Mouse (Mus musculus): Measurements from ENCODE around the gene Skil.
A peak's percentile ranks its signal among the peaks of the same experiment; 100 is the strongest.
"Not testable (repeated sequence)": the region's sequence is repeated elsewhere in the genome, so short reads cannot be mapped to it uniquely, and the experiment has no call there.

Gene Skil

DNA sequence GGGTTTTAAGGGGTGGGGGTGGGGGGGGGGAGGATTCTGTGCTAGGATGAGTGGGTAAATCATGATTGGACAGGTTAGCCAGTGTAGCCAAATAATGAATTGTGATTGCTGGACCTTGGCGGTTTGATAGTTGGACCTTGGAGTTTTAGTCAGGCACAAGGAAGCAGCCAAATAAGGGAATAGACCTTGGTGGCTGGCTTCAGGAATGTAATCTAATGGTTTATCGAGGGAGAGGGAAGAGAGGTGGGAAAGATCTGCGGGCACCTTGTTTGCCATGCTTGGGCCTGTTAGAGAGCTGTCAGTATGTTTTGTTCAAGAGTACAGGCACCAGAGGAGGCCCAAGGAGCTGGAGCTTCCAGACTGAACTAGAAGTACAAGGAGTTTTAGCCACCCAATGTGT, 32.0 kb downstream of the Skil start:
- no peak for DNase-seq (ENCODE audit: low read depth, low spot score)

DNA sequence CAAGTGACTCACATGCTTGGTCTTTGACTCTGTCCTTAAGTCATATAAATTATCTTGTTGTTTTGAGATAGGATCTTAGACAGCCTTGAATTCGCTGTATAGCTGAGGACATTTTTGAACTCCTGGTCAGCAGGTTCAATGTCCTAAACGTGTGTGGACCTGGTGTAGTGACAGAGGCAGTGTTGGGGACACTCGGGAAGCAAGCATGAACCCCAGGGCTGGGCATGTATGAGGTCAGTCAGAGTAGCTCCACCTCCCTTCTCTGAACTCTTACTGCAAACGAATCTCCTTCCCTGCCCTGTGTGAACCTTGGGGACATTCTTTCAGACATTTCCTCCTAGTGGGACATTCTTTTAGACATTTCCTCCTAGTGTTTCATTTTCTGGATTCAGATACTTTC, 34.9 kb downstream of the Skil start:
- no peak for DNase-seq (ENCODE audit: low read depth, low spot score)

DNA sequence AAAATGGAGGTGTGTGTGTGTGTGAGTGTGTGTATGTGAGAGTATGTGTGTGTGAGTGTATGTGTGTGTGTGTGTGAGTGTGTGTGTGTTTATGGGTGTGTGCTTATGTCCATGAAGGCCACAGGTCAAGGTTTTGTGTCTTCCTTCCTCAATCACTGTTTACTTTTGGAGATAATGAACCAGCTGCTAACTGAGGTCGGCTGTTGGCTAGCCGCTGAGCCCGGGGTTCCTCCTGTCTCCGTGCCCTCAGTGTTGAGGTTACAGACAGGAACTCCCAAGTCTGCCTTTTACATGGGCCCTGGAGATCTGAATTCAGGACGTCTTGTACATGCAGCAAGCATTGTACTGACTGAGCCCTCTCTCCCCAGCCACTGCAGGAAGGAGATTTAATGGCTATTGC, 38.8 kb downstream of the Skil start:
- DNase-seq (ENCODE audit: low read depth, low spot score) = no peak

DNA sequence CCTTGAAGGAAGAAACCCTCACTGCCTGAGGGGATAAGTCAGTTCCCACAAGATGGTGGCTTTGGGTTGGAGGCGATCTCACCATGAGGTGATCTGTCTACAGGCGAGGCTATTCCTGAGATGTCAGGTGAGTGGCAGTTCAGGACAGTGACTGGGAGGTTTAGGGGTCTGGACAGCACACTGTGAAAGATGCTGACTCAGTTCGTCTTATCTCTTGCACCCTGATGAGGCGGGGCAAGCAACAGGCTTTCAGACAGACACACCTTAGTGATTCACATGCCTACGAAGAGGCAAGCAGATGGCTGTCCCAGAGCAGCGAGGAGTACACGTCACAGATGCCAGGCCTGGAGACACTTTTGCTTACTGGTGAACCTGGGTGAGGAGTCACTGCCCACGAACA, 39.4 kb downstream of the Skil start:
- DNase-seq (ENCODE audit: low read depth, low spot score) = no peak

DNA sequence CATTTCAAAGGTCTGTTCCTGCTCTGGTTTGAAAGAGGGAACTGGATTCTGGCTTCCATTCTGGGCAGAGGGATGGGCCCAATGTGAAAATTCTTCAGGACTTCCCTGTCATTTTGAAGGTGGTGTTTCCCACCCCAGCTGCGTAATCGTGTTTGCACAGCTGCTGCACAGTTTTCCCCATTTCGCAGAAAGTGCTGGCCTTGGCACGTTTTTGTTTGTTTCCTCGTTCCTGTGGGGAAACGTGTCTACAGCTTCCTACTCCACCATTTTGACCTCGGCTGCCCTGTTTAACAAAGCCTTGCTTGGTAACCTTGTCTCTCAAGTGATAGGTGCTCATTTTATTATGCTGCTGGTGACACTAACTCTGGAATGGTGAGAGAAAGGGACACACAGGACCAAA, 39.8 kb downstream of the Skil start:
- no peak for DNase-seq (ENCODE audit: low read depth, low spot score)

DNA sequence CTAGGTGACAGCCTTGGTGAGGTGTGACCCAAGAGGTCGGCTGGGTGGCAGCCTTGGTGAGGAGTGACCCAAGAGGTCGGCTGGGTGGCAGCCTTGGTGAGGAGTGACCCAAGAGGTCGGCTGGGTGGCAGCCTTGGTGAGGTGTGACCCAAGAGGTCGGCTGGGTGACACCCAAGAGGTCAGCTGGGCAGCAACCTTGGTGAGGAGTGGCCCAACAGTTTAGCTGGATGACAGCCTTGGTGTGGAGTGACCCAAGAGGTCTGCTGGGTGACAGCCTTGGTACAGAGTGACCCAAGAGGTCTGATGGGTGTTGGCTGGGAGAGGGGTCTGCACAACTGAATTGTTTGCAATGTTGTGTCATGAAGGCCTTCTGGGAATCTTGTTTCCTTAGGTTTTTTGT, 41.7 kb downstream of the Skil start:
- not testable (repeated sequence) for DNase-seq (ENCODE audit: low read depth, low spot score)

DNA sequence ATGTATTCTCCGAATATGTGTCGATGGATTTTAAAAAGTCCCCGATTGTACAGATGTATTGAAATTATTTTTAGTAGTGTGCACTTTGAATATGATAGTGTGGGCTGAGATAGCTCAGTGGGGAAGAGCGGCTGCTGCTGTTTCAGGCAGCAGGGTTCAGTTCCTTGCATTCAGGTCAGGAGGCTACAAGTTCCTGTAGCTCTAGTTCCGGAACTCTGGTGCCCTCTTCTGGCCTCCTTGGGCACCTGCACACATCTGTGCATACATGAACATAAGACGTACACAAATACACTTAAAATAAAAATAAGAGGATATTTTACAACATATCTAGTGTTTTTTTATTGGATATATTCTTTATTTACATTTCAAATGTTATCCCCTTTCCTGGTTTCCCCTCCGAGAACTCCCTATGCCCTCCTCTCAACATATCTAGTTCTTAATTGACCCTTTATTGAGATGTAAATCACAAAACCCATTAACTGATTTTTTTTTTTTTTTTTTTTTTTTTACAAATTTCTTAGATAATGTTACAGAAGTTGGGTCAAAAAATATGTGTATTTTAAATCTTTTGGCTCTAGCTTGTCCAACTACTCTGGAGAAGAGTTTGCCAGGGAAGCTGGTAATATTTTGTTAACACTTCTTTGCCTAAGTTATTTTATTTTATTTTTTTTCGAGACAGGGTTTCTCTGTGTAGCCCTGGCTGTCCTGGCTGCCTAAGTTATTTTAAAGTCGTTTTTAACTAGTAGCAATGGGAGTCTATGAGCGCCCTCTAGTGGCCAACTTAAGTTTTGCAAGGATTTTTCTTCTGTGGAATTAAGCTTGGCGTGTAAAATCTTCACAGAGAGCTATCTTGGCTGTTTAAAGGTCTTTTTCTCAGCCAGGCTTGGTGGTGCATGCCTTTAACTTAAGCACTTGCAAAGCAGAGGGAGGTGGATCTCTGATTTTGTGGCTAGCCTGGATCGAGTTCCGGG, 43.9 kb downstream of the Skil start:
- peak; percentile 82 for DNase-seq (ENCODE audit: low read depth, low spot score)

DNA sequence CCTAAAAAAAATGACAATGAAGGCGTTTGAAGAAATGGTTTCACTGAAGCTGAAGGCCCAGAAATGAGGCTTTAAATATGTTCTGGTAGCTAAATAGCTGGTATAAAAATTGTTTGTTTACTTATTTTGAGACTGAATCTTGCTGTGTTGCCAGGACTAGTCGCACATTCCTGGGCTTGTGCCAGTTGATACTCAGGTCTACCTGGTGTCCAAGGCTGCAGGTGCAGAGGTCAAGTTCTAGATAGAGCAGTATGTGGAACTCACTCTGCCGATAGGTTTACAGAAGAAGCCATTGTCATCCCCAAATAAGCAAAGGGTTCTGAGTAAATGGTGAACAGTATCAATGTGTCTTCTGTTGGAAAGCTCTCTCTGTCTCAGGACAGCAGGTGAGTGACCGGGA, 46.8 kb downstream of the Skil start:
- DNase-seq (ENCODE audit: low read depth, low spot score) = no peak

DNA sequence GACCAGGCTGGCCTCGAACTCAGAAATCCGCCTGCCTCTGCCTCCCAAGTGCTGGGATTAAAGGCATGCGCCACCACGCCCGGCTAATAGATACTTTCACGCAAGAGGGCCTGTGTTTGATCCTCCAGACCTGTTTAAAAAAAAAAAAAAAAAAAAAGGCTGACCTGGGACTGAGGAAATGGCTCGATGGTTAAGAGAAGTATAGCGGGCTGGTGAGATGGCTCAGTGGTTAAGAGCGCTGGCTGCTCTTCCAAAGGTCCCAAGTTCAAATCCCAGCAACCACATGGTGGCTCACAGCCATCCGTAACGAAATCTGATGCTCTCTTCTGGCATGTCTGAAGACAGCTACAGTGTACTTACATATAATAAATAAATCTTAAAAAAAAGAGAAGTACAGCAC, 50.4 kb downstream of the Skil start:
- DNase-seq (ENCODE audit: low read depth, low spot score) = not testable (repeated sequence)

DNA sequence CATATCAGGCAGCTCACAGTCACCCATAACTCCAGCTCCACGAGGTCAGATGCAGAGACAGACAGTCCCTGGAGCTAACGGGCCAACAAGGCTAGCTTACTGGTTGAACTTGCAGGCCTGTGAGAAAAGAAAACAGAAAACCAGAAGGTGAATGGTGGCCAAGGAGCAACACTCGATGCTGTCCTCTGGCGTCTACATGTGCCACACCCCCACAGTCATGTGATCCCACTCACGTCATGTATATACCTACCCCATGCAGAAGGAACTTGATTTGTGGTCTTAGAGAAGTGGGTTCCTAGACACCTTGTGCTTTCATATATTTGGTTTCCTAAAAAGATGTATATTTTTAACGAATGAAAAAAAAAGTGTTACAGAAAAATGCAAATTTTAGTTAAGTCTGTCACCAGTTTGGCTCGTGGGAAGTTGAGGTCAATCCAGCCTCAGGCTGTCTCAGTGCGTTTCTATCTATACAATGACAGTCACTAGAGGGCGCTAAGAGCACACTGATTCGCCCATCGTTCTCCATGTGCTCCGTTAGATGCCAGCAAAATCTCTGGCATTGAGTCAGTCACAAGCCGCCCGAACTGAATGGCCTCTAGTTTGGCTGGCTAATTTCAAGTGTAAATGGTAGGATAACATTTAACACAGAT, 50.9 kb downstream of the Skil start:
- peak; percentile 90 for DNase-seq (ENCODE audit: low read depth, low spot score)

DNA sequence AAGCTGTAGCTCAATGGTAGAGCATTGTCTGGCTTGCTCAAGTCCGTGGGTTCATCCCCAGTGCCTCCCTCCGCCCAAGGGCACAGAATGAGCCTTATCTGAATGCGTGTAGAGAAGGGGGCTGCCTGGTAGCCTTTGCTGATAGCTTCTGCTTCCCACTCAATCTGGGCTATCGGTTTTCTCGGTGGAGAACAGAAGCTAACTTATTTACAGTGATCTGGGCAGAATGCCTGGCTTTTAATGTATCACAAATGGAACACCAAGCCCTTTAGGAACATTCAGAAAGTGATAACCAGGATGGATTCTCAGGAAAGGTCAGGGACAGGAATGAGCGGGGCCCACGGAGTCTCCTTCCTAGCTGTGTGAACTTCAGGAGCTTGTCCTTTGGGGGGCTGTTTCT, 53.7 kb downstream of the Skil start:
- no peak for DNase-seq (ENCODE audit: low read depth, low spot score)

DNA sequence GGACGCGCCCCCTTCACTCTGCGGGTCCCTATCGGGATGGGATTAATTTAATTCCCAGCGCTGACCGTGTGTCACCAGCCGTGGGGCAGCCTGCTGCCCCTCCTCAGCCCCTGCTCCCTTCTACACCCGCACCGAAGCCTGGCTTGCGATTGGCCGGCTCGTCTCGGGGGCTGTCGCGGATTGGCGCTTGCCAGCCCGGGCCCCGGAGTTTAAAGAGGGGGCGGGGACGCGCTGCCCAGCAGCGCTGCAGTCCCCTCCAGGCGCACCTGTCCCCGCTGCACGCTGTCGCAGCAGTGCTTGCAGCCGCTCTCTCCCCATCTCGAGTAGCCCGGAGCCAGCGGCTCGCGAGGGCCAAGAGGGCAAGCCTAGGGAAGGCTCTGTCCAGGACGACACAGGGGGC, 54.8 kb downstream of the Skil start, which contains the start of gene Cldn11:
Cldn11 (plus strand) TSS at position 215 of the 400 bp plus-strand sequence.
- DNase-seq (ENCODE audit: low read depth, low spot score) = peak; percentile 73

DNA sequence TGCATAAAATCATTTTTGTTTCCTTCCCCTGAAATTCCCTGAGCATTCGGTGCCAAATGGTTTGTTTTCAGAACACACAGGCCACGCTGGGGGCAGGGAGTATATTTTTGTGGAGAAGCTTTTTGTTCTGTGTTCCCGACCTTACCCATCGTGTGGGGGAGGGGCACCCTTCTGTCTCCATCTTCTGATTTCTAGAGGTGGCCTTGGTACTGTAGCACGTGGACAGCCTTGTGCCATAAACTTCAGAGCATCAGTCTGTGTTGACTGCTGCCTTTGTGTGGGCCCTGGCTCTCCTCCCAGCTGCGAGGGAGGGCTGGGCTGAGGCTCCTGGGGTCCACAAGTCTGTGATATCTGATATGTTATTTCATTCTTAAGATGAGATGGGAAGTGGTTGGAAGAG, 57.2 kb downstream of the Skil start:
- DNase-seq (ENCODE audit: low read depth, low spot score) = no peak

DNA sequence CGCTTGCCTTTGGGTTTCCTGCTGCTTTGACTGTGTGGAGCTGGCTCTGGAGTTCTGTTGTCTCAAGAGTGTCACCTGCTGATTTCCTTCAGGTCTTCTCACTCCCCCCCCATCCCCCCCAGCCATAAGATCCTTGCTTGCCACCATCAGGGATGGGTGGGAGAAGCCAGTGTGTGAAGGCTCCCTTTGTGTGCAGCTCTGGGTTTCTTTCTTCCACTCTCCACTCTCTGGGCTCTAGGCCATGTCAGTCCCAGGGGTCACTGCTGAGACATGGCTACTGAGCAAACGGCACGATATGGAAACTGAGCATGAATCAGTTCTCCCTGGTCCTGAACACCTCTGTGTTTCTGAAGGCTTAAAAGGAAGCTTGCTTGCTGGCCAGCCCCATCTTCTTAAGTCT, 61.3 kb downstream of the Skil start:
- no peak for DNase-seq (ENCODE audit: low read depth, low spot score)

DNA sequence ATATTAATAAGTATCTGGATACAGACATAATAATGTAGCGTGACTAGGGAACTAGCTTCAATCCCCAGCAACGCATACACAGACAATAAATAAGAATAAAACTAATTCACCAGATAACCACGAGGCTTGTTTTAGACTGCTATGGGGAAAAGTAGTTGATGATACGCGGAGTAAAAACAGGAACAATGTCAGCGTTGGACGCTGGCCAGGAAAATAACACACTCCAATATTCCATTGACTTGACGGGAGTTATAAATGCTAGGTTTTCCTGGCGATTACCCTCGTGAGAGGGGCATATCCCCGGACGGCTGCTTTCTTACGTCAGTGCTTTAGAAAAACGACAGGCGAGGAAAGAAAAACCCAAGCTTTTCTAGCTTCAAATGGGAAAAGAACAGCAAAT, 62.9 kb downstream of the Skil start:
- no peak for DNase-seq (ENCODE audit: low read depth, low spot score)

DNA sequence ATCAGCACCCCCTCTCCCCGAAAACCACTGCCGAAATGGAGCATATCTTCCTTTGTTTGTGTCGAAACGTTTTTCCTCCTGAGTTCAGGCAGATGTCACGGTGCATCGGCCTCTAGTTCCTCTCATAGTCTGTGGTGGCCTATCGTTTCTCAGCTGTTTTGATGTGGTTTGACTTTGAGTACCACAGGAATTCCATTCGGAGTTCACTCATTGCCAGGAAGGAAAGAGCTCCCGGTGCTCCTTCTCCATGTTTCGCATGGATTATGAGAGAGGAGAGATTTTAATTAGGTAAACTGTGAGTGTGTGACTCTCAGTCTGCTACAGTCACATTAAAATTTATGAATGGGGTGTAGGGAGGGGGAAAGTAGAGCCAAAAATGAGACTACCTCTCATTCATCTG, 65.2 kb downstream of the Skil start:
- DNase-seq (ENCODE audit: low read depth, low spot score) = no peak

DNA sequence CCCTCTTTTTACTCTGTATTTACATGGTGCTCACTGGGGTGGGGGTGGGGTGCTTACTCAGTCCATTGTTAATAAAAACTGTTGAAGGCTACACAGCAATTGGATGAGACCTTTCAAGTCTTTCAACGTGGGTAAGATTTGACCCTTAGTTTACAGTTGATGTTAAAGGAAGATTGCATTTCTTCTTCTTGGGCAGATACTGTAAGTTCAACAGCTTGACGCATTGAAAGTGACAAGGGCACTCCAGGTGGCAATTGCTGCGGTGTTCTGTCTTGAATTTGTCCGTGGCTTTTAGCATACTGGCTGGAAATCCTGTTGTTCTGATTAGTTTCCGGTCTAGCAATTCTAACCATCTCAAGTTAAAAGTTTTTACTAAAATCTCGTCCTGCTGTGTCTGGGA, 66.5 kb downstream of the Skil start:
- no peak for DNase-seq (ENCODE audit: low read depth, low spot score)

DNA sequence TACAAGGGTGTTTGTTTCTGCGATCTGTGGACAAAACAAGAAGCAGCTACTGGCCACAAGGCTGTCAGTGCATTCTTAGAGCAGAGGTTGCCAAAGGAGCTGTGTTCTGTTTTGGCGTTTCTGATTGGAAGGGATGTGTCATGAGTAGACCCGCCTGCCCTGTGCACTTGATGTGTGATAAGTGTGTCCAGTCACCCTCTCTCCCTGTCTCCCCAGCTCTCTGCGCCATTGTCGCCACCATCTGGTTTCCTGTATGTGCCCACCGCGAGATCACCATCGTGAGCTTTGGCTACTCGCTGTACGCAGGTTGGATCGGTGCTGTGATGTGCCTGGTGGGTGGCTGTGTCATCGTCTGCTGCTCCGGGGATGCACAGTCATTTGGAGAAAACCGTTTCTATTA, 68.0 kb downstream of the Skil start:
- no peak for DNase-seq (ENCODE audit: low read depth, low spot score)

DNA sequence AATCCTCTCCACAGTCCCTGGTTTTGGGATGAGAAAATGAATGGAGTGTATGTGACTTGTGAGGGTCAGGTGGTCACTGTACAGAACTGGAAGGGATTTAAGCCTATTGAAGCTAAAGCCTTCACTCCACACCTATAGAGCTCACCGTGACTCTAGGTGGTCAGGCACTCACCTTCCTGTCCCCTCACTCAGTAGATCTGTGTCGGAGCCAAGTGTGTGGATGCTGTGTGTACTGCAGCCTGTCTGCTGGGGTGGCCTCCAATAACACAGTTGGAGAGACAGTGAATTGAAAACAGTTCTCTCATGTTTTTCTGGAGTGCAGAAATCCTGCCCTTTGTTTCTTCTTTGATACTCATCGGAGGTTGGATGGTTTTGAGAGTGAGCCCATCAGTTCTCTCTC, 70.9 kb downstream of the Skil start:
- no peak for DNase-seq (ENCODE audit: low read depth, low spot score)

DNA sequence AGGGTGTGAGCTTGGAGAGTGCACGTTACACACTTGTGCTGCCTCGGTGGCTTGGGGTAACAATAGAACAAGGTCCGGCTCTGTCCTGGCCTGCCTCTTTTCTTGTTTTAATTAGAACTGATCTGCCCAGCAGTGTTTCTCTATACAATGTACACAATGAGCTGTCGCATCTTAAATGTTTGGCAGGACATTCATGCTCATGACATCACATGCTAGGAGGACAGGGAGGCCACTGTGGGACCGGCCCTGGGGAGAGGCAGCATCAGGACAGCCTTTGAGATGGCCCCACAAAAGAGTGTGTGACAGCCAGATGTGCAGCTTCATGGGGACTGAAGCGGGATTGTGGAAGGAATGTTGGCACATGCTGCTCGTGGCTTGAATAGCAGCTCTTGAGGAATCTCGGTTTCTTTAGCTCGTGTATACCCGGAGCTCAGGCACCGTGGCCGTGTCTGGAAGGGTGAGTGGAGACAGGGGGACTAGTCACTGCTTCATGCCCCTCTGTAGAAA, 71.6 kb downstream of the Skil start:
- DNase-seq (ENCODE audit: low read depth, low spot score) = no peak
